Mouse (Mus musculus) erythroblast, embryonic 14.5 days (primary cell): ENCODE results near the gene Trim12c. TPM values are rescaled to one million over a fixed set of nuclear protein-coding genes. Genes with fewer than 3 reads are reported as not detected.
A peak's percentile ranks its signal among the peaks of the same experiment; 100 is the strongest.
"Not testable (repeated sequence)": the region's sequence is repeated elsewhere in the genome, so short reads cannot be mapped to it uniquely, and the experiment has no call there.

ENCODE experiments used
- H3K27me3 ChIP-seq: 2 replicates; pipeline ENCODE4 v1.6.1; 2012; ENCODE audit warnings: inconsistent platforms; ENCODE audit not compliant: control insufficient read depth
- H3K36me3 ChIP-seq: 2 replicates; pipeline ENCODE4 v1.6.1; 2012; ENCODE audit warnings: mild to moderate bottlenecking, inconsistent platforms; ENCODE audit not compliant: control insufficient read depth
- H3K4me1 ChIP-seq: 2 replicates; pipeline ENCODE4 v1.6.1; 2012; ENCODE audit warnings: inconsistent platforms; ENCODE audit not compliant: control insufficient read depth
- H3K4me3 ChIP-seq: replicated peaks from 2 replicates; pipeline ENCODE3; 2012; ENCODE audit warnings: moderate library complexity, mild to moderate bottlenecking, inconsistent platforms
- H3K9me3 ChIP-seq: 2 replicates; pipeline ENCODE4 v1.6.1; 2012; ENCODE audit warnings: low read length, inconsistent platforms, mixed read lengths; ENCODE audit not compliant: control insufficient read depth
- GATA1 ChIP-seq: IDR thresholded peaks from 2 replicates; pipeline ENCODE4 v1.6.1; 2012; ENCODE audit warnings: low read length, inconsistent platforms, mixed read lengths
- TAL1 ChIP-seq: IDR thresholded peaks from 3 replicates; pipeline ENCODE4 v1.6.1; 2012; ENCODE audit warnings: low read length, inconsistent platforms, mixed read lengths
- polyA plus RNA-seq: library from polyadenylated mRNA; stranded (reverse); fragments of >175 nt; gene quantifications from 2 replicates; pipeline ENCODE4 v1.2.3, GENCODE M21; 2012

Trim12c gene
- polyA plus RNA-seq = 0.04 and 0.05 TPM in 2 replicates

- H3K36me3 ChIP-seq = no peaks in the 10 kb centered on the region
- H3K9me3 ChIP-seq = no peaks in the 10 kb centered on the region
- H3K27me3 ChIP-seq = no peaks in the 10 kb centered on the region
- peaks cover 14% of the 10 kb centered on the region for H3K4me1 ChIP-seq
- peak within 1 kb of the TSS; percentile 65 for H3K4me3 ChIP-seq
- TF ChIP-seq GATA1 (no peak), TAL1 (no peak)
Measured at GRCm38 (mm10) chr7:104352717-104353599, at the start of gene Trim12c. TSS of gene Trim12c (minus strand) at chr7:104353362.

- Histone ChIP-seq H3K27me3 (no peaks in the 10 kb centered on the region), H3K4me1 (no peaks in the 10 kb centered on the region), H3K36me3 (no peaks in the 10 kb centered on the region), H3K9me3 (no peaks in the 10 kb centered on the region), H3K4me3 (no peak overlapping the region)
- no peak for TF ChIP-seq TAL1
- TF ChIP-seq GATA1 = no peak
Measured at GRCm38 (mm10) chr7:104401140-104401539, 48.0 kb upstream of the Trim12c start.

GRCm38 (mm10) chr7:104400698-104401097, 47.5 kb upstream of the Trim12c start, which contains the start of gene Trim30c:
TSS of gene Trim30c (minus strand) at chr7:104400837.
- H3K4me3 ChIP-seq = no peak within 1 kb of the TSS
- H3K9me3 ChIP-seq = no peaks in the 10 kb centered on the region
- H3K36me3 ChIP-seq = no peaks in the 10 kb centered on the region
- H3K4me1 ChIP-seq = no peaks in the 10 kb centered on the region
- no peaks in the 10 kb centered on the region for H3K27me3 ChIP-seq
- no peak for TF ChIP-seq GATA1
- no peak for TF ChIP-seq TAL1

- H3K9me3 ChIP-seq = no peaks in the 10 kb centered on the region
- no peaks in the 10 kb centered on the region for H3K4me1 ChIP-seq
- H3K27me3 ChIP-seq = no peaks in the 10 kb centered on the region
- no peak overlapping the region for H3K4me3 ChIP-seq
- TF ChIP-seq GATA1 = no peak
- TF ChIP-seq TAL1 = no peak
- no peaks in the 10 kb centered on the region for H3K36me3 ChIP-seq
Measured at GRCm38 (mm10) chr7:104398492-104398891, 45.3 kb upstream of the Trim12c start.

- Histone ChIP-seq H3K4me1 (no peaks in the 10 kb centered on the region), H3K36me3 (no peaks in the 10 kb centered on the region), H3K4me3 (no peak within 1 kb of the TSS), H3K27me3 (no peaks in the 10 kb centered on the region), H3K9me3 (no peaks in the 10 kb centered on the region)
- TF ChIP-seq TAL1 = no peak
- no peak for TF ChIP-seq GATA1
Measured at GRCm38 (mm10) chr7:104369736-104370414, 16.7 kb upstream of the Trim12c start, which contains the start of gene Trim30b. TSS of gene Trim30b (minus strand) at chr7:104369884.

- H3K4me1 ChIP-seq = no peaks in the 10 kb centered on the region
- H3K27me3 ChIP-seq = no peaks in the 10 kb centered on the region
- H3K36me3 ChIP-seq = no peaks in the 10 kb centered on the region
- TF ChIP-seq TAL1 (no peak), GATA1 (no peak)
- no peaks in the 10 kb centered on the region for H3K9me3 ChIP-seq
- H3K4me3 ChIP-seq = no peak overlapping the region
Measured at GRCm38 (mm10) chr7:104366339-104366738, 13.2 kb upstream of the Trim12c start.

GRCm38 (mm10) chr7:104353600-104353967, 422 bp upstream of the Trim12c start:
- TF ChIP-seq GATA1 = no peak
- TF ChIP-seq TAL1 = no peak
- Histone ChIP-seq H3K27me3 (no peaks in the 10 kb centered on the region), H3K4me1 (peaks cover 14% of the 10 kb centered on the region), H3K36me3 (no peaks in the 10 kb centered on the region), H3K4me3 (peak overlapping the region; percentile 65), H3K9me3 (no peaks in the 10 kb centered on the region)

- H3K9me3 ChIP-seq, H3K4me3 ChIP-seq, H3K36me3 ChIP-seq, H3K4me1 ChIP-seq, H3K27me3 ChIP-seq: not testable (repeated sequence)
Measured at GRCm38 (mm10) chr7:104348043-104348442, 5.1 kb downstream of the Trim12c start.

- not testable (repeated sequence) for H3K36me3 ChIP-seq, H3K27me3 ChIP-seq, H3K9me3 ChIP-seq, H3K4me3 ChIP-seq, H3K4me1 ChIP-seq
Measured at GRCm38 (mm10) chr7:104340744-104341143, 12.4 kb downstream of the Trim12c start.

GRCm38 (mm10) chr7:104335547-104335946, 17.6 kb downstream of the Trim12c start:
- H3K36me3 ChIP-seq, H3K4me1 ChIP-seq, H3K9me3 ChIP-seq: not testable (repeated sequence)

GRCm38 (mm10) chr7:104329171-104329570, 24.0 kb downstream of the Trim12c start, which contains the start of gene Trim34b:
TSS of gene Trim34b (plus strand) at chr7:104329471.
- not testable (repeated sequence) for H3K4me3 ChIP-seq, H3K4me1 ChIP-seq, H3K9me3 ChIP-seq, H3K36me3 ChIP-seq, H3K27me3 ChIP-seq

More at GRCm38 (mm10) chr7:104335547-104335946, 17.6 kb downstream of the Trim12c start:
- not testable (repeated sequence) for H3K27me3 ChIP-seq, H3K4me3 ChIP-seq
